Mouse (Mus musculus): ENCODE measurements around the gene Duox1.

- TF ChIP-seq ZC3H11A (IDR thresholded peaks at IDR 0.05; ENCODE audit: borderline replicate concordance, low read depth, low read length) (no peak), CHD2 (IDR thresholded peaks at IDR 0.05; ENCODE audit: low read depth, low read length) (no peak), MAFK (IDR thresholded peaks at IDR 0.05; ENCODE audit: insufficient read depth, low read depth, low read length) (no peak), ZNF384 (IDR thresholded peaks at IDR 0.05; ENCODE audit: low read depth, low read length) (no peak), HCFC1 (IDR thresholded peaks at IDR 0.05; ENCODE audit: borderline replicate concordance, insufficient read depth, low read length) (no peak)
Observed at GRCm38 (mm10) chr2:122367181-122367580, 51.7 kb downstream of the Duox1 start.
